Mouse (Mus musculus) liver, embryonic 11.5 days (tissue): ENCODE measurements around the gene Tm7sf3. TPM values are rescaled to one million over a fixed set of nuclear protein-coding genes. Genes with fewer than 3 reads are reported as not detected.
A peak's percentile ranks its signal among the peaks of the same experiment; 100 is the strongest.
"Not testable (repeated sequence)": the region's sequence is repeated elsewhere in the genome, so short reads cannot be mapped to it uniquely, and the experiment has no call there.

ENCODE experiments used
- ATAC-seq: fragments of 200-750 bp; cut with Nextera tagmentation; replicated peaks from 2 replicates; pipeline ENCODE4 v1.8.0; 2017; ENCODE audit warnings: moderate number of reproducible peaks, mild to moderate bottlenecking, moderate TSS enrichment, moderate library complexity; ENCODE audit not compliant: low FRiP score
- DNase-seq: peaks from one replicate; pipeline ENCODE4 v3.0.0-alpha.2; 2017; ENCODE audit warnings: low spot score
- H3K27ac ChIP-seq: fragments of 300-500 bp; sonication (generic); 2 replicates; pipeline ENCODE4 v1.5.1; 2014; ENCODE audit warnings: mild to moderate bottlenecking, low read depth, low read length, control low read depth
- H3K27me3 ChIP-seq: fragments of 300-500 bp; sonication (generic); replicated peaks from 2 replicates; pipeline ENCODE4 v1.6.1; 2014; ENCODE audit warnings: low read length, mixed read lengths; ENCODE audit not compliant: control insufficient read depth, insufficient read depth
- H3K36me3 ChIP-seq: fragments of 300-500 bp; sonication (generic); 2 replicates; pipeline ENCODE4 v1.6.1; 2014; ENCODE audit warnings: mild to moderate bottlenecking, low read length, moderate library complexity, mixed read lengths; ENCODE audit not compliant: control insufficient read depth, insufficient read depth
- H3K4me1 ChIP-seq: fragments of 300-500 bp; sonication (generic); replicated peaks from 2 replicates; pipeline ENCODE4 v1.6.1; 2014; ENCODE audit warnings: low read length, mixed read lengths; ENCODE audit not compliant: control insufficient read depth, insufficient read depth
- H3K4me2 ChIP-seq: fragments of 300-500 bp; sonication (generic); 2 replicates; pipeline ENCODE4 v1.6.1; 2014; ENCODE audit warnings: mild to moderate bottlenecking, control low read depth, moderate library complexity
- H3K4me3 ChIP-seq: fragments of 300-500 bp; sonication (generic); 2 replicates; pipeline ENCODE4 v1.5.1; 2014; ENCODE audit warnings: low read depth, low read length, control low read depth
- H3K9ac ChIP-seq: fragments of 300-500 bp; sonication (generic); 2 replicates; pipeline ENCODE4 v1.6.1; 2014; ENCODE audit warnings: low read depth, low read length, control low read depth
- H3K9me3 ChIP-seq: fragments of 300-500 bp; sonication (generic); 2 replicates; pipeline ENCODE4 v1.6.1; 2016; ENCODE audit warnings: low read length, inconsistent platforms, mixed read lengths; ENCODE audit not compliant: control insufficient read depth
- WGBS: fragments of 180-500 bp; shearing (Covaris S2); extraction: QIAGEN DNeasy Blood & Tissue Kit; methylation state at CpG from one replicate; pipeline ENCODE4 v1.1.7; 2014; 5-methylcytosine and 5-hydroxymethylcytosine counted together
- polyA plus RNA-seq: library from polyadenylated mRNA; unstranded; fragments of >200 nt; fragmentation: Nextera tagmentation; extraction: Ambion mirVana; gene quantifications from 2 replicates; pipeline ENCODE4 v1.2.1, GENCODE M21; 2014

The Tm7sf3 gene
- polyA plus RNA-seq, 1 experiment from 2014 or later: 47.7 TPM

DNA sequence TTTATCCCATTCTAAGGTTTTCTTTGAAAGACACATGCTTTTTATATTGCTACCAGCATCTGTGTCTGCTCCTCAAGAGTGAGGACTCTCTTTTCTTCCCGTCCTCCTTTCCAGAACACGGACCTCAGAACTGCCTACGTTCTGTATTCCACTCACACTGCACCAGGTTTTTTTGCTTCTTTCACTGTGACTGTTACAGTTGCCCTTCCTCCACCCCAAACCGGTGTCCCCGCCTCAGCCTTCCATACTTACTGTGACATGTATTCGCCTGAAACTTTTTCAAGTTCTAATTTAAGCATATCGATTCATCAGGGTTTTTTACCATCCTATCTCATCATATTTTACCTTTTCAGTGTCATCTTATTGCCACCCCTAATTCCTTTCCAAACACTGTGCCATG, 64.0 kb downstream of the Tm7sf3 start:
- no peaks in the 10 kb centered on the region for H3K27me3 ChIP-seq
- peak overlapping the region; percentile 94 for H3K4me3 ChIP-seq
- ATAC-seq (no peak), DNase-seq (no peak)
- H3K4me2 ChIP-seq: peak overlapping the region; percentile 70
- H3K27ac ChIP-seq: peak overlapping the region; percentile 88
- WGBS: 9% methylated on average over 7 of the region's 7 CpGs
- H3K9me3 ChIP-seq: no peaks in the 10 kb centered on the region
- peaks cover 17% of the 10 kb centered on the region for H3K4me1 ChIP-seq
- H3K36me3 ChIP-seq: no peaks in the 10 kb centered on the region
- peak overlapping the region; percentile 95 for H3K9ac ChIP-seq

- Histone ChIP-seq H3K36me3 (no peaks in the 10 kb centered on the region), H3K27ac (peak overlapping the region; percentile 88), H3K9me3 (no peaks in the 10 kb centered on the region), H3K4me1 (peaks cover 17% of the 10 kb centered on the region), H3K9ac (peak overlapping the region; percentile 95), H3K4me2 (peak overlapping the region; percentile 70), H3K4me3 (peak overlapping the region; percentile 94), H3K27me3 (no peaks in the 10 kb centered on the region)
- no peak for DNase-seq
- peak; percentile 61 for ATAC-seq
- WGBS: under 1% methylated on average over 22 of the region's 22 CpGs
These were observed 64.5 kb downstream of the Tm7sf3 start for GRCm38 (mm10) chr6:146578111-146578531.

GRCm38 (mm10) chr6:146577310-146578109, 65.1 kb downstream of the Tm7sf3 start, which contains the start of gene Ints13:
Gene Ints13 (minus strand): TSS chr6:146577835.
- Histone ChIP-seq H3K9me3 (no peaks in the 10 kb centered on the region), H3K36me3 (no peaks in the 10 kb centered on the region)
- WGBS: under 1% methylated on average over 77 of the region's 77 CpGs

DNA sequence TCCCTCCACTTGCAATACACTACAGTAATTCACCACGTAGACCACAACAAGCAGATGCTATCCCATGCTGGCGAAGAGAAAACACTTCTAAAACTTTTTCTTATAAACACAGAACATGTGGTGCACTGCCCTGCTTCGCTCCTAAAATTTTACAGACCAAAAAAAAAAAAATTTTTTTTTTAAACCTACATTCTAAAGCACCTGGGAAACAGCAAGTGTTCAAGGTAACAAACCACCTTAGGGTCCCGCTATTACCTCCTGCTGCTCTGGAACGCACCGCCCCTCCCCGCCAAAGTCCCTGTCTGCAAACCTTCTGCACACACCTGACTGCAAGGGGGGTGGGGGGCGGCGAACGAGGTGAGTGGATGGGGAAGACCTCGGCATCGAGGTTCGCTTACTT, 65.7 kb downstream of the Tm7sf3 start, which contains the start of gene Fgfr1op2:
Gene Fgfr1op2 (plus strand): TSS at position 301 of the 400 bp plus-strand sequence.
- ATAC-seq: no peak
- no peaks in the 10 kb centered on the region for H3K36me3 ChIP-seq
- H3K27ac ChIP-seq: peak within 1 kb of the TSS; percentile 88
- peak within 1 kb of the TSS; percentile 95 for H3K9ac ChIP-seq
- no peaks in the 10 kb centered on the region for H3K27me3 ChIP-seq
- H3K4me1 ChIP-seq: peaks cover 17% of the 10 kb centered on the region
- WGBS: under 1% methylated on average over 13 of the region's 13 CpGs
- DNase-seq: no peak
- H3K4me3 ChIP-seq: peak within 1 kb of the TSS; percentile 94
- H3K9me3 ChIP-seq: no peaks in the 10 kb centered on the region
- peak within 1 kb of the TSS; percentile 86 for H3K4me2 ChIP-seq

More at GRCm38 (mm10) chr6:146577310-146578109, 65.1 kb downstream of the Tm7sf3 start, which contains the start of gene Ints13:
- peak; percentile 94 for ATAC-seq
- Histone ChIP-seq H3K27ac (peak within 1 kb of the TSS; percentile 88), H3K4me1 (peaks cover 17% of the 10 kb centered on the region), H3K4me3 (peak within 1 kb of the TSS; percentile 94), H3K27me3 (no peaks in the 10 kb centered on the region), H3K4me2 (peak within 1 kb of the TSS; percentile 86), H3K9ac (peak within 1 kb of the TSS; percentile 95)
- peak; percentile 95 for DNase-seq

DNA sequence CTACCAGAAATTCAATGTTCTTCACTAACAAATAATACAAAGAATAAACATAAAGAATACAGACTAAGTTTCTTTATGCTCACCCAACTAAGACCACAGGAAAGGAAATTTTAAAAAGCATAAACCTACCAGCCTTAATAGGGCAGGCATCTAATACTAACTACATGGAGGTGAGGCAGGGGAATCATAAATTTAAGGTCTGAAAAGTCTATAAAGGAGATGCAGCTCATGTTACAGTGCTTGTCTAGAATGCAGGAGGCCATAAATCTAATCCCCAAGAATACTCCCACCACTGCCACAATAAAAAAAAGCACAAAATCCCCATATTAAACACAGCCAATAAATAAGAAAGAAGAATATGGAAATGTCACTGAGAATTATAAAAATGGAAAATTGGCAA, 70.6 kb downstream of the Tm7sf3 start:
- ATAC-seq (no peak), DNase-seq (no peak)
- Histone ChIP-seq H3K27ac (no peak overlapping the region), H3K27me3 (no peaks in the 10 kb centered on the region), H3K36me3 (no peaks in the 10 kb centered on the region; the same call in 1 of the 2 replicates), H3K4me1 (peaks cover 15% of the 10 kb centered on the region), H3K4me3 (no peak overlapping the region), H3K4me2 (no peak overlapping the region), H3K9ac (no peak overlapping the region), H3K9me3 (no peaks in the 10 kb centered on the region)

DNA sequence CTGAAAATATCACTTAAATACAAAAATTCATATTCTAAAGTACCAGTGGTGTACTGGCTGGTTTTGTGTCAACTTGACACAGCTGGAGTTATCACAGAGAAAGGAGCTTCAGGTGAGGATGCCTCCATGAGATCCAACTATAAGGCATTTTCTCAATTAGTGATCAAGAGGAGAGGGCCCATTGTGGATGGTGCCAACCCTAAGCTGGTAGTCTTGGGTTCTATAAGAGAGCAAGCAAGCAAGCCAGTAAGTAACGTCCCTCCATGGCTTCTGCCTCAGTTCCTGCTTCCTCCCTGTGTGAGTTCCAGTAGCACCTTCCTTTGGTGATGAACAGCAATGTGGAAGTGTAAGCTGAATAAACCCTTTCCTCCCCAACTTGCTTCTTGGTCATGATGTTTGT, 80.2 kb downstream of the Tm7sf3 start:
- H3K4me1 ChIP-seq, H3K4me3 ChIP-seq, H3K9ac ChIP-seq, DNase-seq, ATAC-seq, H3K27ac ChIP-seq, H3K27me3 ChIP-seq, H3K4me2 ChIP-seq, H3K9me3 ChIP-seq: not testable (repeated sequence)
- 90% methylated on average over 1 of the region's 1 CpGs for WGBS
- peaks cover 18% of the 10 kb centered on the region; the same call in 1 of the 2 replicates for H3K36me3 ChIP-seq

Other genes with a start within 250 kb of the Tm7sf3 start
- gene Itpr2, start 140.6 kb downstream of the Tm7sf3 start, polyA plus RNA-seq: 4.0 and 5.3 TPM in 2 replicates
- 126 TPM in 2 replicates for gene Fgfr1op2, start 65.6 kb downstream of the Tm7sf3 start, polyA plus RNA-seq
- 69.9 and 74.3 TPM in 2 replicates for gene Ints13, start 65.0 kb downstream of the Tm7sf3 start, polyA plus RNA-seq
- gene Med21, start 277 bp downstream of the Tm7sf3 start, polyA plus RNA-seq: 97.2 and 112 TPM in 2 replicates
- 8.5 and 10.8 TPM in 2 replicates for gene Stk38l, start 82.2 kb upstream of the Tm7sf3 start, polyA plus RNA-seq
- gene Arntl2, start 153.2 kb upstream of the Tm7sf3 start, polyA plus RNA-seq: 0.70 and 0.88 TPM in 2 replicates
- gene Smco2, start 207.3 kb upstream of the Tm7sf3 start, polyA plus RNA-seq: not detected in 2 replicates
- 31.1 and 33.1 TPM in 2 replicates for gene Ppfibp1, start 245.7 kb upstream of the Tm7sf3 start, polyA plus RNA-seq